Mouse (Mus musculus) cerebral cortex, adult 2 months (tissue): ENCODE measurements around the gene Mcfd2.

Experiments used
- WGBS: fragments of 180-500 bp; shearing (Covaris S2); methylation state at CpG from one replicate; pipeline ENCODE4 v1.1.7; 2018; 5-methylcytosine and 5-hydroxymethylcytosine counted together

Gene Mcfd2

DNA sequence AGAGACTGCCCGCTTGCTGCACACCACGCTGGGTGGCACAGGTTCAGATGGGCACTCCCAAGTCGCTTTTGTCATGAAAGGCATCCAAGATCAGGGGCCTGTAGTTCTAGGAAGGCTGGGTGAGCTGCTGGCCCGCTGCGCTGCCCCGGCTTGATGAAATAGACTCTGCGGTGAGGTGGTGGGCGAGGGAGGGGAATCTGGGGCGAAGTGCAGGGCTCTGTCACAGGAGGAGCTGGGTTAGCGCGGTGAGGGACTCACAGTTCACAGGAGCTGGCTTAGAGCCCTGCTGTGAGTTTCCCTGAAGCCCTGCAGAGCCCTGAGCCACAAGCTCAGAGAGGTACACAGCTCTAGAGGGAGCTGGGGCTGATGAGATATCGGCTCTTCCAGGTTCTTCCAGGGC lies 22.4 kb upstream of the Mcfd2 start:
- WGBS = 72% methylated on average over 12 of the region's 12 CpGs

DNA sequence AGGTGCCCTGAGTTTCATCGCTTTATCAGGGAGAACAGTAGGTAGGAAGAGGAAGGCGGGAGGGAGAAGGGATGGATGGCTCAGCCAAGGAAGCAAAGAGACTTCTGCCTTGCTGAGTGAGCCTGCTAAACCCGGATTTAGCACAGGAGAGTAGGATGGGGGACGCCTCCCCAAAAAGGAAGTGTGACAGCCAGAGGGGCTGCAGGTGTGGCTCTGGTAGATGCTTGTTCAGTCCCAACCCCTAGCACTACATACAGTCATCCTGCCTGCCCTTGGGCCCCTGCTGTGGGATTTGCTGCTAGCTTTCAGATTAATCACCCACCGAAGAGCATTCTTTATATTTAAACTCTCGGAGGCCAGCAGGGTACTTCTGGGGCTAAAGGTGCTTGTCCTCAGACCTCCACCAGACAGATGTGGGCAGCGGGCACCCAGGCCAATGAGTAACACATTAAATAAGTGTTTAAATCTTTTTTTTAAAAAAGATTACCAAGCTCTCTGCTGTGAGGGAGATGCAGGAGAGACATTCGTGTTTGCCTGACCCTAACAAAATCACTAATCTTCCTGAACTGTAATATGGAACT lies 21.6 kb upstream of the Mcfd2 start:
- WGBS = 79% methylated on average over 8 of the region's 8 CpGs

DNA sequence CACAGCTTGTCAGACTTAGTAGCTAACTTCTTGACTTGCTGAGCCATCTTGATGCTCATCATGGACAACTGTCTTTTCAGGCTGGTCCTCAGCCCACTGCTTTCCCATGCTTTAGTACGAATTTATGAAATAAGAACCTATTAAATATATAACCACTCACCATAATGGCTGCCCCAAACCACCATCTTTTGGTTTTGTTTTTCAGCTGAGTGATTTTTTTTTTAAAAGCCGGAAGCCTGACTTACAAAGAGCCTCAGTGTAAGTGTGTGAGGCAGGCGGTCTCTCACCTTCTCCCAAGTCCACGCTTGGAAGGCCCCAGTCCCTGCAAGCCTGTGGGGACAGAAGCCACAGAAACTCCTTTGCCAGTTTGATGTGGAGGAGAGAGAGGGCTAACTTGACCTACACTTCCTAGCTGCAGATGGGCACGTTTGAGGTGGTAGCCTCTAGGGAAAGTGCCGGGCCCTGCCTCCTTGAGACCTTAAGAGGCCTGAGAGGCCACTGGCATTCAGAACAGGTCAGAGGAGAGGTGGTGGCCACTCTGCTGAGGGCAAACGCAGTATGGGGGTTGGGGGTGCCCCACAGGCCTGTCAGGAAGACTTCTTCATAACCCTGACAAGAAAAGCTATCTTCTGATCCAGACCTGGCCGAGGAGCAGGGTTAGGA lies 20.9 kb upstream of the Mcfd2 start:
- WGBS = 82% methylated on average over 8 of the region's 8 CpGs

DNA sequence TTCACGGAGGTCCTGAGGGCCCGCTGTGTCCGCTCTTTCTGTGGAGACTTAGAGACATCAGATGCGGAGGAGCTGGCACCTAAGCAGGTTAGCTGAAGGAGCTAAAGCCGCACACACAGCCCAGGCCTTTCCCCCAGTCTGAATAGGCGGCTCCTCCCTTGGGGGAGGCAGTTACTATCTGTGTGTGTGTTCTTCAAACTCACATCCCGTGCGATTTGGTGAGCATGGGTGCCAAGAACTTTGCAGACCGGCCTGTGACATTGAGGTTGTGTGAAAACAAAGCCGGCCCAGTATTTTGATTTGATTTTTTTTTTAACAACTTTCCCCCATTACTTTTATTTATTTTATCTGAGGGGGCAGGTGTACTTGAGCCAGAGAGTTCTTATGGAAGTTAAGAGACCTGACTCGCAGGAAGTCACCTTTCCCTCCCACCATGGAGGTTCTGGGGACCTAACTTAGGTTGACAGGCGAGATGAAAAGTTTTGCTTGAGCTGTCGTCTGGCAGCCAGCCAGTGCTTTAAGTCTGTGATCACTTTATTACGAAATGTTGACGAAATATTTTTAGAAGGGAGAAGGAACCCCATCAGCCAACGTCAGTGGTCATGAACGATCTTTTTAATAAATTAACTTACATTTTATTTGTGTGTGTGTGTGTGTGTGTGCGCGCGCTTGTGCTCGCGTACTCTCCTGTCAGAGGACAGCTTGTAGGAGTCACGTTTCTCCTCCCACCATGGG lies 20.2 kb upstream of the Mcfd2 start:
- WGBS = 88% methylated on average over 23 of the region's 23 CpGs

DNA sequence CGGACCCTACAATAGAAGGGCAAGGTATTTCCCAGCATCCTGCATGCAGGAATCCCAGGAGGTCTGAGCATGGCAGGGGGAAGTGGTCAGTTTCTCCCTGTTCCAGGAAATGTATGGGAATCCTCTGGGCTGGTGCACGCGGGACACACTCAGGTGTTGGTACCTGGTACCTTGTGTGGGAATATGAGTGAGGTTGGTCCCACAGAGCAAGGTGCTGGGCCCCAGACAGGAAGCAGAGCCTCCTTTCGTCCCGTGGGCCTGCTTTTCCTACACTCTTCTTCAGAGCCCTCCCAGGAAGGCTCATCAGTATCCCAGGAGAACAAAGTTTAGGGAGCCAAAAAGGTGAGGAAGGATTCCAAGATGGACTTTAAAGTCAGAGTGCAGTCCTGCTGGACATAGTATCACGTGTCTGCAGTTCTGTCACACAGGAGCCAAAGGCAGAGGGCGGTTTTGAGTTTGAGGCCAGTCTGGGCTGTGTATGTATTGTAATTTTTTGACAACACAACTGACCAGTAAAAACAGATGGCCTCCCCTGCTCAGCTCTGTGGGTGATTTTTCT lies 18.8 kb upstream of the Mcfd2 start:
- 83% methylated on average over 7 of the region's 7 CpGs for WGBS

DNA sequence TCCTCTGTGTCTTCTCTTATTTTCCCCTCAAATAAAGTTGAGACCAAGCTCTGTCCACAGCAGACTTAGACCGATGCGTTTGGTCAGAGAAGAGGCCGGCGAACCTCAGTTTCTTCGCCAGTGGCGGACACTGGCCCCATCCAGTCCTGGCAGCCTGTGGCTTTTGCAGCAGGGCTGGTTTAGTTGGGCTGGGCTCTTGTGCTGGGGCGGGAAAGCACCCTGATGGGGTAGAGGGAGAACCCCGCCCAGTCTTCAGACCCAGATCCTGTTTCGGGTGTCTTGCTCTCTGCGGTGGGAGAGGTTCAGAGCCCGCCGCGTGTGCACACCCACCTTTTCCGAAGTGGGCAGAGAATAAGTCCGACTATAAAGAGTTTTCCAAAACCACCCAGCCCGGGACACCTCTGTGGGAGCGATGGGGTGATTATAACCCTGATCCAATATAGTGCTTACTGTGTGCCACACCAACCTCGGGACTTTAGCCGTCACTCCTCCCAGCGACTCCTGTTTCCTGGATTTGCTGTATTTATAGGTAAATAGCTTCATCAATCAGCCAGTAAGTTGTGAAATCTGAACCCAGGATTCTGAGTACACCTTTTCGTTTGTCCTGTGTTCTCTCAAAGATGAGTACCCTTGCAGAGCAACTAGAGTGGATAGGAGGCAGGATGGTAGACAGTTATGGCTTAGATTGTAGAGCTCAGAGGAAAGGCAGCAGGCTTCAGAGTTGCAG lies 18.2 kb upstream of the Mcfd2 start:
- WGBS = 27% methylated on average over 21 of the region's 21 CpGs

DNA sequence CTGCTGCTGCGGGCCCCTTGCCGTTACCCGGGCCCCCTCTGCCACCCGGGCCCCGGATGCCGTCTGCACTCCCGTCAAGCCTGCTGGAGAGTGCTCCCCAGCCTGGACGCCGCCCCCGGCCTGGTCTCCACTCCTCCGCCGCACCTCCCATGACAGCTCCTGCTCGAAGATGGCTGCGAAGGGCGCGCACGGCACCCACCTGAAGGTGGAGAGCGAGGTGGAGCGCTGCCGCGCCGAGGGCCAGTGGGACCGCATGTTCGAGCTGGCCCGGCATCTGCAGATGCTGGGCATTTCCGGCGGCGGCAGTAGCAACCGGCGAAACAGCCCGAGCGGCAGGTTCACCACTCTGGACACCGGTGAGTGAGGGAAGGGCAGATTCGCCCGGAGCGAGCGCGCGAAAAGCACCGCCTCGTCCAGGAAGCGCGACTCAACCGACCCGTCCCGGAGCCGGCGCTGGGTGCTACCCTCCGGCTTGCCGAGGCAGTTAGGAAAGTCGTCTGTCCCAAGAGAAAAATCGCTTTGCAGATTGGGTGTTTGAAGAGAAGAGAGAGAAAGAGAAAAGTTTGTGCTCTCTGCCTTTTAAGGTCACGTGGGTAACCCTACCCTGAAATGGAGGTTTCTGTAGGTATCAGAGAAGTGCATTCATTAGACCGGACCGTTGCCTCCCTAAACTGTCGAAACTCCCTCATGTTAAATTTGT lies 17.5 kb upstream of the Mcfd2 start:
- under 1% methylated on average over 56 of the region's 56 CpGs for WGBS

DNA sequence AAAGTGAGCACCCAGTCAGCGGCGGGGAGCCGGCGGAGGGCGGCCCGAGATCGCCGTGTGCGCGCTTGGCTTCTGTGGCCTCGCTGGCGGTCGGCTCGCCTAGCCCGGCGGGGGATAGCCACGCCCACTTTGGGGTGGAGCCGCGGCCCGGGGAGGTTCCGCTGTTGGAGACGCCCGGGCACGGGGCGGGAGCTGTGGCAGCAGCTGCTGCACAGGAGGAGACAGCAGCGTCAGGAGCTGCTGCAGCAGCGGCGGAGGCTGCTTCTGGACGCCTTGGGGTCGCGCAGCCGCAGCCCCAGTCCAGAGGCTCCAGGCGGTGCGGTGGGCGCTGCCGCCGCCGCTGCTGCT lies 16.9 kb upstream of the Mcfd2 start, which contains the start of gene Ttc7:
Gene Ttc7, plus strand, starts transcription at position 181 of the 348 bp plus-strand sequence.
- under 1% methylated on average over 30 of the region's 38 CpGs for WGBS

DNA sequence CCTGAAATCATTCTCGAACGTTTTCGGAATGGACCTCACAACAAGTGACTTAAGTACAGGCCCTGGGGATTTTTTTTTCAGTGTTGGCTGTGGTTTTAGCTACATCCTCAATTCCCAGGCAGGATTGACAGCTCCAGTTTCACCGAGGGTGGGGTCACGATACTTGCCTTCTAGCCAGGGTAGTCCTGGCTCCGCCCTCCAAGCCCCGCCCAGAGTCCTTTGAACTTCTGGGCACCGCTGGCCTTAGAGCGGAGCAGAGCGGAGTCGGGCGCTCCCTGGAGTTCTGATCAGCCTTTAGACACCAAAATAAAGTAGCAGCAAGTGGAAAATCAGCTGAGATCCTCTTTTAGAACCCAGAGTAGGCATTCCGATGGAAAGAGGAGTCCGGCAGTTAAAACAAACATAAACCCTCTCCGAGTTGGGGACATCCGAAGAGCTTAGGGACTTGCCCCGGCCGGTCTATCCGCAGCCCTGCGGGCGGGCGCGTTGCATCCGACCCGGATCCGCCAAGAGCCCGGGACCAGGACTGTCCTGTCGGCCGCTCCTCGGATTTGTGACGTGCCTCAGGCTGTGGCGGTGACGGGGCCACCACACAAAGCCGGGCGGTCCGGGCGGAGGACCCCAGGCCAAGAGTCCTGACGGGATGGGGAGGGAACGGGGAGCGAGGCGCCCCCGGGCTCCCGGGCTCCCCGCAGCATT lies 16.4 kb upstream of the Mcfd2 start:
- 2% methylated on average over 44 of the region's 44 CpGs for WGBS

DNA sequence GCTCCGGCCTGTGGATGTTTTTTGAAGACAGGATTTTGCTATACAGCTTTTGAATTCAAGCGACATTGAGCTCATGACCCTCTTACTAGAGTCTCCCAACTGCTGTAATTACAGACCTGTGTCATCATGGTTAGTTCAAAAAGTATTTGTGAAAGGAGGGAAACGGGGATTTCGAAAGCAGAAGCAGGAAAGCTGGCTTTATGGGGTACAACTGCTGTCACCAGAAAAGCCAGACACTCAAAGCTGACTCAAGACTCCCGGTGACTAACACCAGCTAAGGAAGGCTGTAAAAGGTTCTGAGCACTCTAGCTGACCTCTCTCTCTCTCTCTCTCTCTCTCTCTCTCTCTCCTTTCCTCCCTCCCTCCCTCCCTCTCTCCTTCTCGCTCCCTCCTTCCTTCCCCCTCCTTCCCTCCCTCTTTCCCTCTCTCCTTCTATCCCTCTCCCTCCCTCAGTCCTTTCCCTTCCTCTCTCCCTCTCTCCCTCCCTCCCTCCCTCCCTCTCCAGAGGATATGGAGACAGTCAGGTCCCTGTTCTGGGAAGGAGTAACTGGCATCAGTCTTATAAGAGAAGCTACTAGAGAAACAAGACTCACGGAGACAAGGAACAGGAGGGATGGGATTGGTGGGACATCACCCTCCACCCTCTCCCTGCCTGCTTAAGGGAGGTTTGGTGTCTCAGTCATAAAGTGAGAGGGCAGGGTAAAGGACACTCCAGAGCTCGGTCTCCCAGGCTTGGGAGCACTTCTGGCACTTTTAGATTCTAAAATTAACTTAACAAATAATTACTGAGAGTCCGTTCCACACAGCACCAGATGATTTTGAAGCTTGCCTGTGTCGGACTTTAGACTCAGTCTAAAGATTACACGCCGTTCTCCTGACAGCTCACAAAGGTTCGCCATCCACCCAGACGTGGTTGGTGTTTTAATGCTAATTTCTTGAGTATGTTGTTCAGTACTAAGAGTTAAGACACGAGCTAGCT lies 9.9 kb upstream of the Mcfd2 start:
- 71% methylated on average over 15 of the region's 15 CpGs for WGBS

DNA sequence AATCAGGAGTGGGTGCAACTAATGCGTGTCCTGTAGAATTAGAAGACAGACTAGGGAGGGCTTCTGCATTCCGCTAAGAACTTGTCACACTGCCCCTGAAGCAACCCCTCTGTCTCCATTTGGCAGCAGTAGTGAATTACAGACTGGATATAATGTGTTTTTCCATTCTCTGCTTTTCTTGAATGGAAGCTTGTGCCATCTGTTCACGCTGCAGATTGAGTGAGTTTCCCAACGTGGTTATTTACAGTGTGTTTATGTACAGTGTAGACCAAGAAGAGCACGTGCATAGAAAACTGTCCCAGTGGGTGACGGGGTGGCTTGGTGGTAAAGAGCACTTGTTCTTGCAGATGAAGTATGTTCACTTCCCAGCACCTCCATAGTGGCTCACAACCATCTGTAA lies 3.7 kb upstream of the Mcfd2 start:
- WGBS = 38% methylated on average over 6 of the region's 6 CpGs

DNA sequence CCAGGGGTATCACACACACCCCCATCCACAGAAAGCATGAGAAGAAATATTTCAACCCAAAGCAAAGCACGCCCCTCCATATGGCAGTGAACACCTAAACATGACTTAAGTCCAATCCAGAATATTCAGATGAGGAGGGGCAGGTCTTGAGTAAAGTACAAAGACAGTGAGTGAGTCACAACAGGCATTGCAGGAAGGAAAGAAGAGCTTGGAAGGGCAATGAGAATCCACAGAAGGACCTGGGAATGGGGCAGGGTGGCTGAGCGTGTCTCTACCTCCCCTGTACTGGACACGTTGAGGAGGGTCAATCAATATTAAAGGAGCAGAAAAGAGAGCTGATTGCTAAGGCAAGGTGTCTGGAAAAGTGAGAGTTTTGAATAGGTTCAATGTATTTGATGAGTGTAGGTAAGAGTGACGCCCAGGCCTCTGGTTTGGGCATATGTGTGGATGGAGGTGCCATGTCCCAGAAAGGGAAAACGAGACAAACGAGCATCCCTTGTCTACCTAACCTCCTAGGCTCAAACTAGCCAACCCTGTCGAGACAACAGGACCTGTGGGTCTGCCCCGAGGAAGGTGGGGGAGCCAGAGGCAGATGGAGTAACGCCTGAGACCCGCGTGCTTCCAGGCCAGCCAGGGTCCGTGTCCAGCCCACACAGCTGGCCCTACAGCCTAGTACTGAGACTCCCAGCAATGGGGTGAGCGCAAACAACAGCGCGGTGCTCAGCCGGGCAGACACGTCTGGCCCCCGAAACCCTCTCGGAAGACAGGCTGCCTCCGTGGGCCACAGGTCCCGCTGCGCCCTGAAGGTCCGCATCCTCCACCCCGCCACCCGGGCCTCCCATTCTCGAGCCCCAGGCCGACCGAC lies 576 bp downstream of the Mcfd2 start:
- WGBS = 5% methylated on average over 28 of the region's 28 CpGs

DNA sequence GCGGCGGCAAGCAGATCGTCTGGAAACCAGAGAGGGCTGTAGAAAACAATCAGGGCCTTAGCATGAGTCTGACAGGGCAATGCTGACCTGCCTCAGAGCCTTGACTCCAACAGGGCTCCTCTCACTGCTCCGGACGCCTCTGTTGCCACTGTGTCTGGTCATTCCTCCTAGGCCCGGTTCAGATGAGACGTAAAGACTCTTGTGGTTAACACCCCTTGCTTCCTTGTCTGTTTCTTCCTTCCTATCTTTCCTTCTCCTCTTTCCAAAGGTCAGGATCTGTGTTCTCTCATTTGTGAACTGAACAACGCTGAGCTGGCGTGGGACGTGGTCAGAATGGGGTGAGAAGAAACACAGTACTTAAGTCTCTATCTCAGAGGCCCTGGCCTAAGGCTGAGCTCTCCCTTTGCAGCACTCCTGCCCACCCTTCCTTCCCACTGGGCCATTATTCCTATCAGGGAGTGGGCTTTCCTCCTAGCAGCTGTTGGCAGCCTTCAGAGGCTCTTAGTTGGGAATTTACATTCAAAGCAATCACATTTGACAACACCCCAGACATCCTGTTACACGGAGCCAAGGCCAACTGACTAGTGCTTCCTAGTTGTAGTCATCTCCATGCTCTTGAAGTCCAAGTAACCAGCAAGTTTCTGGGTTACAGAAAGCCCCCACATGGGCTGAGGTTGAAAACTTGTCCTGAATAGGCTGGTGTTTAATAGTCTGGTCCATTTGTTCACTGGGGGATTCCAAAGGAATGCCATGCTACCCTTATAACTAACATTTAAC lies 1.5 kb downstream of the Mcfd2 start:
- WGBS = 80% methylated on average over 11 of the region's 11 CpGs

DNA sequence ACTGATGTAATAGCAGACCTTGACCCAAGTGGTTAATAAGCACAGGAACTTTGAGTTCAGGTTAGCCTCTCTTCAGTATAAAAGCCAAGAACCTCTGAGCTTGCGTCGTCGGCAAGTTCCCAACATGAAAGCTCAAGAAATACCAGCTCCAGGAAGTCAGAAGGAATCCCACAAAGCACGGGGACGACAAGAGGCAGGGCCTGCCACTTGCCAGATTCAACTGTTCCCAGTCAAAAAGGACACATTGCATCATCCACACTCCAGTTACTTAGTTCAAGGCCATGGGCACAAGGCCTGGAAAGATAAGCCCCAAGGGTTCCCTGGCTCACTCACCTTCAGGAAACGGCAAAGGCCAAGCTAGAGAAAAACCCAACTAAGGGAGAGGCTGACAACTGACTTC lies 2.3 kb downstream of the Mcfd2 start:
- WGBS = 78% methylated on average over 6 of the region's 6 CpGs

DNA sequence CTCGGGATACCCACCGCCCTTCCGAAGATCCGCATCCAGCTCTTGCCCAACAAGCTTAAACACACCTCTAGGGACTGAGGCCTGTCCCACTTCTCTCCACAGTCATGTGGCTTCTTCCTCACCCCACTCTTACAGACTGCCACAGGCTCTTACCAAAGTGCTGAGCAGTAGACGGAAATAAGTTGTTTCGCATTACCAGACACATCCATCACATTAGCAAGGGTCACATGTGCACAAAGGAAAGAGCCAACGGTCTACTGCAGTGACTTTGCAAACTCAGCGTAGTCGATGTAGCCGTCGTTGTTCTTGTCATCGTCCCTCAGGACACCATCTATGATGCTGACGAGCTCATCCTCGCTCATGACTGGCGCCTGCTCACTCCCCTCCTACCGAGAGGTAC lies 10.1 kb downstream of the Mcfd2 start:
- WGBS = 91% methylated on average over 16 of the region's 16 CpGs

DNA sequence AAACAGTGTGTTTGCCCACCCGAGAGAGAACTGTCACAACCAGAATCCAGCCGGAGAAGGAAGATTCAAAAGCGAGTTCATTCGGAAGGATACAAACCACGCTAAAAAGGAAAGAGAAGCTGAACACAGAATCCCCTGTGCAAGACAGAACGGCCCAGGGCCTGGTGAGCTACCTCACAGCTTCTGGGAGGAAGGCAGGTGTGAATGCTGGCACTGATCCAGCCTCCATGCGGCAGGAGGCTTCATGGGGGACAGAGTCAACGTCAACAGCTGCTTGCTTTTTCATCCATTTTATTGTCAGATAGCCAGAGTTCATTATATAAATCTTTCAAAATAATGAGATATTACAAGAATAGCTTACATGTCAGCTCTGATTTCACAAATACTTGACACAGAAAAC lies 11.4 kb downstream of the Mcfd2 start:
- 76% methylated on average over 8 of the region's 8 CpGs for WGBS

DNA sequence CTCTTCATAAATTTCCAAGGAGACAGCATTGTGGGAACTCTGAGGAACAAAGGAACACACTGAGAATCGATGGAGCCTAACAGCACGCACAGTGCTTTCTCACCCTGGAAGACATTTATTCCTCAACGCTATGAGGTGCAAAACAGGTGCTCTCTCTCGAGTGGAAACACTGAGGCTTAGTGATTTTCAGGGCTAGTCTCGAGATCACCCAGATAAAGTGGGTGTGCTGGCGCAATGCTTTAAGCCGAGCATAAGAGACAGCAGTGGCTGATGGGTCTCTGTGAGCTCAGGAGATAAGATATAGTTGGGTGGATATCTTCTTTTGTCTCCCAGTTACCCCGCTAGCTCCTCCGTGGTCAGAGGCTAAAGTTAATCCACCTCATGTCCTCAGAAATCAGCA lies 19.6 kb downstream of the Mcfd2 start:
- 87% methylated on average over 9 of the region's 9 CpGs for WGBS

DNA sequence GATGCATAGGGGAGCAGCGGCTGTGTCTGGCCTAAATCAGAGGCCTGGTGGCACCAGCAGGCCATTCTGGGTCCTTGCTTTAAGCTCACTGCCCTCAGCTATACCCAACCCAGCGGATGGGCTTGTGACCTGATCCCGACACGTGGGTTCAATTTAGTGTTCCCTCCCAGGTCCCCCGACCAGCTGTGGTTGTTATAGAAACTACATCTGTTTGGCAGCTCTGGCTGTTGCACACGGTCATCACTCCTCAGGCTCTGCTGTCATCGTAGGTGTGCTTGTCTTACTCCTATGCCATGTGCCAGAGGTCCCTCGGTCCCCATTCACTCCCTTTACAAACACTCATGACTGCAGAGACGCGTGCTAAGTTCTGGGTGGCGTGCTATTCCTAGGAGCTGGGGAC lies 27.9 kb downstream of the Mcfd2 start:
- WGBS = 94% methylated on average over 11 of the region's 11 CpGs
